Comparison of ENCODE assay signal across 8 mouse cellular contexts in the genomic region with DNA sequence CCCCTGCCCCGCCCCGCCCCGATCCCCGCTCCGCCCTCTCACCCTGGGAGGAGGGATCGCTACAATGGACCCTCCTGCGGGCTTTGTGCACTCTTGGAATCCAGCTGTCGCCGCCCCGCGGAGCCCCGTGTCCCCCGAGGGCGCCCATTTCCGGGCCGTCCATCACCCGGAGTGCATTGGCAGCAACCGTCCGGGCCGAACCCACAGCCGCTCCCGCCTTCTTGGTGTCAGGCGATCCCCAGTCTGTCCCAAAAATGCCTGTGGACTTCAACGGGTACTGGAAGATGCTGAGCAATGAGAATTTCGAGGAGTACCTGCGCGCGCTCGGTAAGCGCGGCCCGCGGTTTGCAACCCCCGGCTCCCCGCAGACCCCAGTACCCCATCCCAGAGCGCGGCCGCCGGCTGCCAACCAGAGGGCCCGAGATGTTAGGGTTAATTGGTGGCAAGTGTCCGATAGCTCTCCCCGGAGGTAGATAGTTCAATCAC. TPM values are rescaled to one million over a fixed set of nuclear protein-coding genes. Genes with fewer than 3 reads are reported as not detected.
DNase-seq lines count a peak whose midpoint lies in the region; ATAC-seq and TF ChIP-seq lines count a peak whose summit lies in the region.

No protein-coding gene starts in this region.

- no peak overlapping the region for H3K27ac ChIP-seq in hindbrain, embryonic 14.5 days
- peak overlapping the region; percentile 8; the same call in 1 of the 2 replicates for H3K27ac ChIP-seq in liver, embryonic 11.5 days (ENCODE audit: low read depth, low read length)

- H3K9ac ChIP-seq in hindbrain, embryonic 14.5 days = peak overlapping the region; percentile 63
- H3K9ac ChIP-seq in liver, embryonic 11.5 days (ENCODE audit: low read depth, low read length) = peak overlapping the region; percentile 65

- H3K9me3 ChIP-seq in hindbrain, embryonic 14.5 days (ENCODE audit: control insufficient read depth, low read length) = no peaks in the 10 kb centered on the region
- no peaks in the 10 kb centered on the region for H3K9me3 ChIP-seq in liver, embryonic 11.5 days (ENCODE audit: control insufficient read depth, low read length)

- no peak overlapping the region for H3ac ChIP-seq in myocyte (ENCODE audit: control insufficient read depth, insufficient read length)

- peak; percentile 33 to 45 for DNase-seq in urinary bladder, adult 18-20 months (ENCODE audit: low spot score in 2 of 2)
- no peak for DNase-seq in urinary bladder, postnatal 10 days (ENCODE audit: low spot score)
- peak; percentile 15 for DNase-seq in gastrocnemius, adult 18-20 months (ENCODE audit: low spot score)
- no peak for DNase-seq in hindbrain, embryonic 14.5 days (ENCODE audit: low spot score)
- DNase-seq in liver, embryonic 11.5 days (ENCODE audit: low spot score) = peak; percentile 68
- DNase-seq in cerebellum, postnatal 36 days = no peak

- peaks cover 2% of the 10 kb centered on the region; the same call in 1 of the 2 replicates for H3K27me3 ChIP-seq in hindbrain, embryonic 14.5 days (ENCODE audit: control insufficient read depth, insufficient read depth, low read length)
- peaks cover 9% of the 10 kb centered on the region; the same call in 1 of the 2 replicates for H3K27me3 ChIP-seq in liver, embryonic 11.5 days (replicated peaks; ENCODE audit: control insufficient read depth, insufficient read depth, low read length)
- no peaks in the 10 kb centered on the region for H3K27me3 ChIP-seq in myocyte (ENCODE audit: control insufficient read depth, insufficient read depth, insufficient read length)

- peak; percentile 44; the same call in 1 of the 2 replicates for ATAC-seq in hindbrain, embryonic 14.5 days (ENCODE audit: low FRiP score)
- peak; percentile 52; the same call in 1 of the 2 replicates for ATAC-seq in liver, embryonic 11.5 days (replicated peaks; ENCODE audit: low FRiP score)
- ATAC-seq in activated CD4-positive, CD25-positive, alpha-beta regulatory T cell, adult 4 months = no peak

- no peak for TF ChIP-seq POLR2A in myocyte (IDR thresholded peaks at IDR 0.05; ENCODE audit: insufficient read length, low read depth)

- no peaks in the 10 kb centered on the region for H3K36me3 ChIP-seq in hindbrain, embryonic 14.5 days (replicated peaks; ENCODE audit: control insufficient read depth, insufficient read depth)
- no peaks in the 10 kb centered on the region for H3K36me3 ChIP-seq in liver, embryonic 11.5 days (ENCODE audit: control insufficient read depth, insufficient read depth, low read length)
- H3K36me3 ChIP-seq in myocyte (ENCODE audit: control insufficient read depth, insufficient read depth) = no peaks in the 10 kb centered on the region

- H3K4me1 ChIP-seq in hindbrain, embryonic 14.5 days (replicated peaks; ENCODE audit: control insufficient read depth, insufficient read depth, low read length) = peaks cover 16% of the 10 kb centered on the region
- peaks cover 33% of the 10 kb centered on the region for H3K4me1 ChIP-seq in liver, embryonic 11.5 days (replicated peaks; ENCODE audit: control insufficient read depth, insufficient read depth, low read length)

- peak overlapping the region; percentile 40 for H3K4me3 ChIP-seq in hindbrain, embryonic 14.5 days (replicated peaks; ENCODE audit: low read length)
- H3K4me3 ChIP-seq in liver, embryonic 11.5 days (ENCODE audit: low read depth, low read length) = peak overlapping the region; percentile 55
- H3K4me3 ChIP-seq in myocyte = no peak overlapping the region

- H3K79me2 ChIP-seq in myocyte (ENCODE audit: control insufficient read depth, insufficient read depth) = no peaks in the 10 kb centered on the region

- 1% methylated on average over 41 of the region's 42 CpGs for WGBS in hindbrain, embryonic 14.5 days
- 2% methylated on average over 36 of the region's 42 CpGs for WGBS in liver, embryonic 11.5 days

- peak overlapping the region; percentile 67 for H3K4me2 ChIP-seq in hindbrain, embryonic 14.5 days (replicated peaks)
- H3K4me2 ChIP-seq in liver, embryonic 11.5 days = peak overlapping the region; percentile 77
- peak overlapping the region; percentile 30 for H3K4me2 ChIP-seq in myocyte (ENCODE audit: low read depth)

TF ChIP-seq in myocyte, 11 proteins besides CTCF, POLR2A, EP300 and RAD21:
- no peak for TF ChIP-seq REST (IDR thresholded peaks at IDR 0.05; ENCODE audit: insufficient read depth, insufficient read length)
- TF ChIP-seq MYOD1 (IDR thresholded peaks at IDR 0.05; ENCODE audit: control insufficient read depth in 1 of 3, insufficient read length in 2 of 3, low read depth in 2 of 3) = peak in 1 of 3 experiments; percentile 41
- TF ChIP-seq POLR2AphosphoS2 (IDR thresholded peaks at IDR 0.05; ENCODE audit: insufficient read length, low read depth) = no peak

RNA-seq across cellular contexts. Expression of a gene that starts 2.0 kb away (rescaled TPM):
- 1 to 10 TPM; 1.4 TPM for total RNA-seq in gastrocnemius, adult 18-20 months (2021)
- 57.7 and 77.1 TPM in 2 replicates for polyA plus RNA-seq in hindbrain, embryonic 14.5 days (2014; fragmentation: Nextera tagmentation; extraction: Ambion mirVana)
- polyA plus RNA-seq in liver, embryonic 11.5 days (2014; fragmentation: Nextera tagmentation; extraction: Ambion mirVana) = 49.7 and 54.1 TPM in 2 replicates
- polyA plus RNA-seq in myocyte (2012; fragmentation: generic; extraction: Trizol) = 4.4 TPM
- polyA plus RNA-seq in activated CD4-positive, CD25-positive, alpha-beta regulatory T cell, adult 4 months (2017; shearing (Covaris generic)) = under 1 TPM in 1 of 2 experiments, not detected in 1; 0.33 TPM

Comparison
In these comparisons a context has a peak if more than half of its experiments do, and no peak if none do; other contexts are left out.
1. DNase-seq: peak in urinary bladder, adult 18-20 months (2 of 2), gastrocnemius, adult 18-20 months (single experiment) and liver, embryonic 11.5 days (single experiment); none in urinary bladder, postnatal 10 days (single experiment), hindbrain, embryonic 14.5 days (single experiment) and cerebellum, postnatal 36 days (0 of 2).
2. Peak in every context shown above with its lines, with median percentiles within 50 percentile points of each other: H3K4me2 ChIP-seq.